Mouse (Mus musculus) limb, embryonic 12.5 days (tissue): ENCODE measurements around the gene Il4i1. TPM values are rescaled to one million over a fixed set of nuclear protein-coding genes. Genes with fewer than 3 reads are reported as not detected.

Source experiments
- ATAC-seq: fragments of 200-750 bp; cut with Nextera tagmentation; 2 replicates; pipeline ENCODE4 v1.8.0; 2017; ENCODE audit warnings: low read depth, moderate TSS enrichment; ENCODE audit not compliant: insufficient number of reproducible peaks, insufficient read depth, low FRiP score, low TSS enrichment
- H3K27ac ChIP-seq: fragments of 300-500 bp; sonication (generic); 2 replicates; pipeline ENCODE4 v1.5.1; 2016; ENCODE audit warnings: mild to moderate bottlenecking, moderate library complexity
- H3K27me3 ChIP-seq: fragments of 300-500 bp; sonication (generic); 2 replicates; pipeline ENCODE4 v1.6.1; 2016; ENCODE audit warnings: mild to moderate bottlenecking, moderate library complexity
- H3K36me3 ChIP-seq: fragments of 300-500 bp; sonication (generic); 2 replicates; pipeline ENCODE4 v1.6.1; 2016; ENCODE audit warnings: mild to moderate bottlenecking, moderate library complexity
- H3K4me1 ChIP-seq: fragments of 300-500 bp; sonication (generic); replicated peaks from 2 replicates; pipeline ENCODE4 v1.6.1; 2016
- H3K4me2 ChIP-seq: fragments of 300-500 bp; sonication (generic); 2 replicates; pipeline ENCODE4 v1.6.1; 2016; ENCODE audit warnings: mild to moderate bottlenecking, moderate library complexity
- H3K4me3 ChIP-seq: fragments of 300-500 bp; sonication (generic); replicated peaks from 2 replicates; pipeline ENCODE4 v1.5.1; 2016; ENCODE audit warnings: mild to moderate bottlenecking
- H3K9ac ChIP-seq: fragments of 300-500 bp; sonication (generic); replicated peaks from 2 replicates; pipeline ENCODE4 v1.6.1; 2016; ENCODE audit warnings: mild to moderate bottlenecking, moderate library complexity
- H3K9me3 ChIP-seq: fragments of 300-500 bp; sonication (generic); 2 replicates; pipeline ENCODE4 v1.6.1; 2016; ENCODE audit warnings: mild to moderate bottlenecking, moderate library complexity
- WGBS: fragments of 180-500 bp; shearing (Covaris S2); methylation state at CpG from one replicate; pipeline ENCODE4 v1.1.7; 2016; 5-methylcytosine and 5-hydroxymethylcytosine counted together
- polyA plus RNA-seq: library from polyadenylated mRNA; unstranded; fragments of >200 nt; fragmentation: Nextera tagmentation; extraction: Ambion mirVana; gene quantifications from 2 replicates; pipeline ENCODE4 v1.2.1, GENCODE M21; 2016

Gene Il4i1
- polyA plus RNA-seq, result 1.5 and 2.5 TPM in 2 replicates

DNA sequence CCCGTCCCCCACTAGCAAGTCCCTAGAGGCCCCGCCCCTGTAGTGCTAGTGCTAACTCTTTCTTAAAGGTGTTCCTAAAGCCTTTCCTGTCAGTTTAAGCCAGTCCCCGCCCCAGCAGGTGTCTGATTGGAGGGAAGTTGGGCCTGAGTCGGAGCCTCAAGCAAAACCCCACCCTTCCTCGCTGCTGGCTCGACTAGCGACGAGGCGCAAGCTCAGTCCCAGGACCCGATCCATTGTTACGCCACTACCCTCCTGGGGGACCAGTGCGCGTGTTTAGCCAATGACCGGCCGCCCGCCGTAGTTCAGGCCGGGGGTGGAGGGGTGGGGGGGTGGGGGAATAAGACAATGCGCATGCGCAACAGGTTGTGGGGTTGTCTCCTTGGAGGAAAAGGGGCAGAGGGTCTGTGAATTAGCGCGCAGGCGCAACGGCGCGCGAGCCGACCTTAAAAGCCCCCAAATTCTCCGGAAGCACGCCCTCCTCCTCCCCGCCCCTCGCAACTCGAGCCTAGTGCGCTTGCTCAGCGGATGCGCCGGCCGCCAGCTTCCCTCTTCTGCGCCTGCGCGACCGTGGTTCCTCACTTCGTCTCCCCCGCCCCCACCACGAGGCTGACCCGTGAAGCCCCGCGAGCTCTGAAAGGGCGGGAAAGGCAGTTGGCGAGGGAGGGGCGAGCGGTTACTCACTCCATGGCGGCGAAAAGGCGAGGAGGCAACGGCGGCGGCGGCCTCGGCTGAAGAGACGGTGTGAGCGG is at the start of gene Il4i1, which contains the start of gene Nup62:
Il4i1 (plus strand) TSS at position 667 of the 749 bp plus-strand sequence.
Nup62 (plus strand) TSS at position 368 of the 749 bp plus-strand sequence.
- H3K27me3 ChIP-seq, result no peaks in the 10 kb centered on the region
- H3K4me1 ChIP-seq, result peaks cover 41% of the 10 kb centered on the region
- H3K27ac ChIP-seq, result peak within 1 kb of the TSS; percentile 97
- H3K4me2 ChIP-seq, result peak within 1 kb of the TSS; percentile 87
- no peaks in the 10 kb centered on the region for H3K9me3 ChIP-seq
- under 1% methylated on average over 61 of the region's 62 CpGs for WGBS
- peaks cover 37% of the 10 kb centered on the region for H3K36me3 ChIP-seq
- ATAC-seq, result peak; percentile 94
- H3K9ac ChIP-seq, result peak within 1 kb of the TSS; percentile 90
- peak within 1 kb of the TSS; percentile 72 for H3K4me3 ChIP-seq

DNA sequence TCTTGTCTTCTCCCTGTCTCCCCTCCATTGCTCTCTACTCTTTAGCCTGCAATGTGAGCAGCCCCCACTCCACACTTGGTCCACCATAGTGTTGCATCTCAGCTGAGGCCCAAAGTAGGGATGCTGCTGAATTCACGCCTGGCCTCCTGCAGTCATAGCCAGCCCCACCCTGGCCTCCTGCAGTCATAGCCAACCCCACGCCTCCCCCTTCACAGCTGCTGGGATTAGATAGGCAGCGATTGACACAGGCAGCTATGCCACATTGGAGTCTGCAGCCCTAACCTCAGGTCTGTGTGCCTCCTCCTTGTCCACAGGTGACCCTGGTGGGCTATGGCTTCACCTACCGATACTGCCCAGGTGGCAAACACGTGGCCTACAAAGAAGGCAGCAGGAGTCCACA is 48.1 kb upstream of the Il4i1 start:
- Histone ChIP-seq H3K4me3 (no peak overlapping the region), H3K36me3 (peaks cover 88% of the 10 kb centered on the region), H3K9ac (no peak overlapping the region), H3K27me3 (no peaks in the 10 kb centered on the region), H3K4me2 (no peak overlapping the region), H3K4me1 (no peaks in the 10 kb centered on the region), H3K9me3 (no peaks in the 10 kb centered on the region), H3K27ac (no peak overlapping the region)
- ATAC-seq, result no peak
- WGBS, result 86% methylated on average over 5 of the region's 5 CpGs

DNA sequence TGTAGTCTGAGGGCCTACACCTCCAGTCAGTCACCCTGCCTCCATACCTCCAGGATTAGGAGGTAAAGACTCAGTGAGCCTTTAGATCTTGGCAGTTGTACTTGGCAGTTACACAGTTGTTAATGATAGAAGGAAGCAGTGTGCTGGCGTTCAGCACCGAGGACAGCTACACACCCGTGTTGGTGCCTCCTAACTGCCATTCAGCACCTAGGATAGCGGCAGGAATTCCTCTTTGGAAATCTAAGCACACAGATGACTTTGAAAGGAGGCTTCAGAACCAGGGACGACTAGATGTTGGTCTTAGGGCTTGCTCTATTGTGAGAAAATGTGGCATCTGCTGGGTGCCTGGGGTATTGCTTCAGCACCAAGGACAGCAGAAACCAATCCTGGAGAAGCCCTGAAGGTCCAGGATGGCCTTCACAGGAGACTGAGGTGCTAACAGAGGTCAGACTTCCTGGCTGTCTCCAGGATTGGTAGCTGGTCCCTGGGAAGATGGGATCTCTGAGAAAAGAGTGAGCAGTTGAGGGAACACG is 46.1 kb upstream of the Il4i1 start:
- ATAC-seq, result no peak
- WGBS, result 11% methylated on average over 6 of the region's 6 CpGs

DNA sequence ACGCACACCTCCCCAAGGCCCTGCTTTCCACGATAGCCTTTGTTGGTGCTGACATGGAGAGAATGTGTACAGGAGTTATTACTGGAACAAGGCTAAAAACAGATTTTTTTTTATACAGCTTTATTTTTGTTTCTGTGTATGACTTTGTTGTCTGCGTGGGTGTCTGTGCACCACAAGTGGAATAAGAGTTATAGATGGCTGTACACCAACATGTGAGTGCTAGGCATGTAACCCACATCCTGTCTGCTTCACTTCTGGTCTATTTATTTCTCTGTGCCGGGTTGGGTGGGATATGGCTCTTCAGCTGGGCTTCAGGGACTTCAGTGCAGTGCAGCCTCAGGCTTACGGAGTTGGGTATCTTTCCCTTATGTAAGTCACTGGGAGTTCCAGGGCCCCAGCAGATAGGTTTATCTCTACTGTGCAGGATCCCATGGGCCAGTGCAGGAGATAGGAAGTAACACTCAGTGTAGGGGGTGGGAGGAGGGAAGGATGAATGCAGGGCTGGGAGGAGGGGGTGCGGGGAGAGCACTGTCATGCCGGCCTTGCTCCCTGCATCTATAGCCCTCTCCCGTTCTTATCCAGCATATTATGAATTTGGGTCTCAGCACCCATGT is 43.5 kb upstream of the Il4i1 start:
- no peak overlapping the region for H3K4me2 ChIP-seq
- H3K9ac ChIP-seq, result no peak overlapping the region
- H3K36me3 ChIP-seq, result peaks cover 74% of the 10 kb centered on the region
- H3K9me3 ChIP-seq, result no peaks in the 10 kb centered on the region
- no peak for ATAC-seq
- no peaks in the 10 kb centered on the region for H3K4me1 ChIP-seq
- no peak overlapping the region for H3K27ac ChIP-seq
- no peaks in the 10 kb centered on the region for H3K27me3 ChIP-seq
- 89% methylated on average over 8 of the region's 8 CpGs for WGBS
- H3K4me3 ChIP-seq, result no peak overlapping the region

More for the DNA sequence above, 46.1 kb upstream of the Il4i1 start:
- Histone ChIP-seq H3K27me3 (no peaks in the 10 kb centered on the region), H3K9me3 (no peaks in the 10 kb centered on the region), H3K9ac (no peak overlapping the region), H3K4me3 (no peak overlapping the region), H3K27ac (no peak overlapping the region), H3K4me2 (no peak overlapping the region), H3K4me1 (no peaks in the 10 kb centered on the region), H3K36me3 (peaks cover 76% of the 10 kb centered on the region)

DNA sequence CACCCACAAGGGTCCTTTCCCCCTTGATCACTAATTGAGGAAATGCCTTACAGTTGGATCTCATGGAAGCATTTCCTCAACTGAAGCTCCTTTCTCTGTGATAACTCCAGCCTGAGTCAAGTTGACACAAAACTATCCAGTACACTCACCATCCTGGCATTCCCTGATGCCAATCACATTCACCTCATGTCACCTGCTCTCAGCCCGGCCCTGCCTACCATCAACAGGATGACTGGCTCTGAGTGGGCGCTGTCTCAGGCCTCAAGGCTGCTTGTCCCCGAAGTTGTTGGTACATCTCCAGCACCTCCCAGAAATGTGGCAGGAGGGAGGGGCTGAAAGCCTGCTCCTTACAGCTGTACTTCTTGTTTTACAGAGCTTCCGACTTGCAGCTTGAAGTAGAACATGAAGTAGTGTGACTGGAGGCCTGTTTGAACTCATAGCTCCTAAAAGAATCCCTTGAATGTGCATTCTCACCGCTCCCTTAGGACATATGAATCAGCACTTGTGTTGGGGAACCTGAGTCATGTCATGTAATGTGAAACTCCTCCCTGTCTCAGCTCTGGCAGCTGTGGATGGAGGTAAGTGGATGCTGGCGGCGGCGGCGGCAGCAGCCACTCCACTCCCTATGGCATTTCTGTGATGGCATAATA is 39.2 kb upstream of the Il4i1 start:
- no peaks in the 10 kb centered on the region for H3K27me3 ChIP-seq
- H3K4me2 ChIP-seq, result no peak overlapping the region
- no peak for ATAC-seq
- 87% methylated on average over 9 of the region's 9 CpGs for WGBS
- no peak overlapping the region for H3K9ac ChIP-seq
- H3K4me3 ChIP-seq, result no peak overlapping the region
- no peaks in the 10 kb centered on the region for H3K9me3 ChIP-seq
- peaks cover 45% of the 10 kb centered on the region for H3K36me3 ChIP-seq
- no peak overlapping the region for H3K27ac ChIP-seq
- H3K4me1 ChIP-seq, result no peaks in the 10 kb centered on the region

DNA sequence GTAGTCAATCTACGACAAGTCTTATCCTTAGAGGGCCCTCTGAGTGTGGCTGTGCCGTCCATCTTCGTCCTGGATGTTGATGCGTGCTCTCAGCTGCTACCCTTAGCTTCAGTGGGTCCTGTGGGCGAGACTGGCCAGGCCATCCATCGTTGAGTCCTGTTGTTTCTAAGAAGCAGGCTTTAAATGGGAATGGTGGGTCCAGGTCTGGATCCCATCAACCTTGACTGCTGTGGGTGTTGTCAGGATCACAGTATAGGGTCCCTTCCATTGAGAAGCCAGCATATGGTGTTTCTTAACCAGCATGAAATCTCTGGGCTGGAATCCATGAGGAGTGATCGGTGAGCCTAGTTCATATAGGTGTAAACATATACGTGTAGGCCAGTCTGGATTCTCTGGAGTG is 36.1 kb upstream of the Il4i1 start:
- WGBS, result 85% methylated on average over 8 of the region's 8 CpGs
- H3K4me2 ChIP-seq, result no peak overlapping the region
- H3K4me1 ChIP-seq, result no peaks in the 10 kb centered on the region
- peaks cover 32% of the 10 kb centered on the region for H3K36me3 ChIP-seq
- H3K27ac ChIP-seq, result no peak overlapping the region
- no peaks in the 10 kb centered on the region for H3K27me3 ChIP-seq
- H3K9ac ChIP-seq, result no peak overlapping the region
- H3K9me3 ChIP-seq, result no peaks in the 10 kb centered on the region
- H3K4me3 ChIP-seq, result no peak overlapping the region
- ATAC-seq, result no peak

DNA sequence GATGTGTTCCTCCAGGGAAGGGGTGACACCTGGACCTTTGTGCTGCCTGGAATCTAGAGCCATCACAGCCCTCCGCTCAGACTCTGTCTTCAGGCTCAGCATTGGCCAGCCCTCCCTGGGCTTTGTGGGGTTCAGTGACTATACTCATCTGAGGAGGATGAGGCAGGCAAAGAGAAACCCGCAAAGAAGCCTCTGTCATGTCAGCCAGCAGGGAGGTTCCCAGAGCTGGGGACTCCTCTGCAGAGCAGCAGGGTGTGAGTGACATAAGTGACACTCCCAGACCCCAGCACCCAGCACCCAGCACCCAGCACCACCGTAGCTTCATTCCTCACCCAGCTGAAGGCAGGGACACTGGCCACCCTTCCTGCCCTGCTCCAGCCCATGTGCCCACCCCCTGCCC is 26.7 kb upstream of the Il4i1 start:
- Histone ChIP-seq H3K27ac (no peak overlapping the region), H3K27me3 (peaks cover 8% of the 10 kb centered on the region; the same call in 1 of the 2 replicates), H3K4me1 (no peaks in the 10 kb centered on the region), H3K4me2 (no peak overlapping the region), H3K36me3 (no peaks in the 10 kb centered on the region), H3K9ac (no peak overlapping the region), H3K4me3 (no peak overlapping the region), H3K9me3 (0 out of 2 replicates have a peak, but pooled peaks cover 3% of the 10 kb centered on the region)
- ATAC-seq, result no peak
- 69% methylated on average over 3 of the region's 3 CpGs for WGBS

DNA sequence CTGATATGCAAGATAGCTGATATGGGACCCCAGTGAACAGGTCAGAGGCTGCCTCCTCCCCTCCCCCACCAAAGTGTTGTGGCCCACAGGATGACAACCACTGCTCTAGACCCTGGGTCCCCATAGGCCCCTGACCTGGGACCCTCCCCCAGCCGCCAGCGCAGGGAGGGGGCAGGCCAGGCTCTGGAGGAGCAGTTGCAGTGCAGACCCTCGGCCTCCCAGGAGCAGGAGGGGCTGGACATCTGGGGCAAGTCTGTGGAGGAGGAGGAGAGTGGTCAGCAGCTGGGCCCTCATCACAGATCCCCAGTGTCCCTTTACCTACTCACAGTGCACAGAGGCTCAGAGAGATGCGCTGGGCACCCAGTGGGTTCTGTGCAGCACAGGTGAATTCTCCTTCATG is 26.1 kb upstream of the Il4i1 start:
- Histone ChIP-seq H3K4me1 (no peaks in the 10 kb centered on the region), H3K9me3 (0 out of 2 replicates have a peak, but pooled peaks cover 3% of the 10 kb centered on the region), H3K27me3 (peaks cover 8% of the 10 kb centered on the region; the same call in 1 of the 2 replicates), H3K27ac (no peak overlapping the region), H3K36me3 (no peaks in the 10 kb centered on the region), H3K9ac (no peak overlapping the region), H3K4me2 (no peak overlapping the region), H3K4me3 (no peak overlapping the region)
- 49% methylated on average over 4 of the region's 4 CpGs for WGBS
- ATAC-seq, result no peak

DNA sequence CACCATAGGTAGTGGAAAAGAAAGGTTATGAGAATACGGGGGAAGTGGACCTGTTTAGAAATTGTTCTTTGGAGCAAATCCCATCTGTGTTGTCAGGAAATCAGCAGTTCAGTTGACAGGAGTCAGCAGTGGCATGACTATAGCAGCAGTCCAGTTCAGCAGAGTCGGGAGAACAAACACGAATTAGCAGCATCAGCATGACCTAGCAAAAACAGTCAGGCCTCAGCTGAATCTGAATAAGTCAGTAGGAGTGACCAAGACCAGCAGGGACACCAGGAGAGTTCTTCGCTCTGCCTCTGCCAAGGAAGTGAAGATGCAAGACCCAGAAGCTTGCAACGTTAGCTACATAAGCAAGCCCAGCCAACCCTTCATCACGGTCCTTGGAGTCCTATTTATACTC is 23.4 kb upstream of the Il4i1 start:
- Histone ChIP-seq H3K9me3 (peaks cover 3% of the 10 kb centered on the region; the same call in 1 of the 2 replicates), H3K27me3 (peaks cover 4% of the 10 kb centered on the region; the same call in 1 of the 2 replicates), H3K36me3 (no peaks in the 10 kb centered on the region), H3K4me1 (no peaks in the 10 kb centered on the region), H3K27ac (no peak overlapping the region), H3K4me3 (no peak overlapping the region), H3K4me2 (no peak overlapping the region), H3K9ac (no peak overlapping the region)
- 76% methylated on average over 6 of the region's 6 CpGs for WGBS
- no peak for ATAC-seq

DNA sequence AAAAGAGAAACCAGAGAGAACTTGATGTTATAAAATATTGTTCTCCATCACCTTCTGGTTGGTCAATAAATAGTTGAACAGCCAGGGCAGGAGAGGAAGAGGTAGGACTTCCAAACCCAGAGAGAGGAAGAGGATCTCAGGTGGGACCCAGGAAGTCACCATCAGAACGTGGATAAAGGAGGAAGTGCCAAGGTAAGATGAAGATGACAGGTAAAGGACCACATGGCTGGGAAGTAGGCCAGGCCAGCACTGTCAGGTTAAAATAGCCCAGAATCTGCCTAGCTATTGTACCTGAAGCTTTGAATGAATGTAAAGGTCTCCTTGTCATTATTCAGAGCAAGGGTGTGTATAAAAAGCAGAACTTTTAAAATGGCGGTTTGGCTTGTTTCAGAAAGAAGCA is 7.3 kb upstream of the Il4i1 start:
- 83% methylated on average over 2 of the region's 2 CpGs for WGBS
- ATAC-seq, result no peak
- Histone ChIP-seq H3K27me3 (peaks cover 9% of the 10 kb centered on the region), H3K4me3 (no peak overlapping the region), H3K9ac (no peak overlapping the region), H3K4me2 (no peak overlapping the region), H3K9me3 (no peaks in the 10 kb centered on the region), H3K36me3 (peaks cover 21% of the 10 kb centered on the region), H3K27ac (no peak overlapping the region), H3K4me1 (no peaks in the 10 kb centered on the region)

DNA sequence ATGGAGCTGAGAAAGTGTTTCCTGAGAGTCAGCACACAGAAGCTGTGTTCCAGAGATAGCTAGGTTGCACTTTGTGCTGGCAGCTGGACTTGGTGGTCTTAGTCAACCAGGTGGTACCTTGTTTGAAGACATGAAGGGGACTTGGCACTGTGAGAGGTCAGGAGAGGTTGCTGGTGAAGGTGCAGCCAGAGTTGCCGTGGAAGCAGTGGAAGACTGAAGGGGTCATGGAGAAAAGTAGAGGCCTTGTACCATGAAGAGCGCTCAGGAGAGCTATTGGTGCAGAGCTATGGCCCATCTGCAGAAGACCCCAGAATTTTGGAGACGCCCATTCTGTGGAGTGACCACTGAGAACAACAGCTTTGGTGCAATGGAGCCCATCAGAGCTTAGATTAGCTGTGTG is 6.7 kb upstream of the Il4i1 start:
- 92% methylated on average over 3 of the region's 3 CpGs for WGBS
- Histone ChIP-seq H3K4me1 (no peaks in the 10 kb centered on the region), H3K27me3 (peaks cover 9% of the 10 kb centered on the region), H3K36me3 (peaks cover 21% of the 10 kb centered on the region), H3K9ac (no peak overlapping the region), H3K4me3 (no peak overlapping the region), H3K9me3 (no peaks in the 10 kb centered on the region), H3K27ac (no peak overlapping the region), H3K4me2 (no peak overlapping the region)
- no peak for ATAC-seq
